Mouse (Mus musculus): ENCODE data around the gene Gm30191. TPM values are rescaled to one million over a fixed set of nuclear protein-coding genes. Genes with fewer than 3 reads are reported as not detected.

The Gm30191 gene
- total and polyA plus RNA-seq, 3 experiments: not detected

DNA sequence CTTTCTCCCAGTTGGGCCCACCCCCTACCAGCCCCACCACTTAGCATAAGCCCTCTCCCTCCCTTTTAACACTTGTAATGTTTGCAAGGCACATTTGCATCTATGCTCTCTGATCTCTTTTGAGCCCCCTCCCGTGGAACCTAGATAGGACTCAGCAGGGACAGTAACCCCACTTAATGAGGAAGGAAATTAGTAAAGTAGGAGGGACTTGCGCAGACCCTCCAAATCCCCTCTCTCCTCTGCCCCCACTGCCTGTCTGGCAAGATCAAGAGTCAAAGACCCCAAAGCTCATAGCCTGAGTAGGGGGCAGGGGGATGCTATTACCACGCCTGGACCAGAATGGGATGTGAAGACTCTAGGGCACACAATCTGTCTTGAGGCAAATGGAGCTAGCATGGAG is 8.1 kb downstream of the Gm30191 start:
- H3K9me3 ChIP-seq (replicated peaks; ENCODE audit: low read length): peaks cover 12% of the 10 kb centered on the region
- dilution Hi-C loops (cut with MboI; ENCODE audit: extremely low pct_ligation_motif_present, extremely low pct_unique_long_range_greater_than_20kb, low sequenced_read_pairs): no loop called here
- no peak overlapping the region for H3K4me3 ChIP-seq (replicated peaks in 1 of 3; ENCODE audit: low read depth in 2 of 3, low read length in 2 of 3, poor library complexity in 1 of 3)
- DNase-seq (ENCODE audit: extremely low read depth): no peak
- no peak overlapping the region for H3K27ac ChIP-seq (ENCODE audit: insufficient read depth, low read depth)
- TF ChIP-seq ZMIZ1 (IDR thresholded peaks at IDR 0.05; ENCODE audit: low read depth, low read length) (no peak), BHLHE40 (IDR thresholded peaks at IDR 0.05; ENCODE audit: low read depth, low read length) (no peak), MXI1 (IDR thresholded peaks at IDR 0.05; ENCODE audit: low read depth, low read length) (no peak), HCFC1 (IDR thresholded peaks at IDR 0.05; ENCODE audit: low read depth, low read length) (no peak), RCOR1 (conservative IDR thresholded peaks at IDR 0.05; ENCODE audit: low read depth, low read length) (no peak), PAX5 (IDR thresholded peaks at IDR 0.05; ENCODE audit: low read length) (no peak), POLR2AphosphoS2 (IDR thresholded peaks at IDR 0.05; ENCODE audit: low read depth, low read length) (no peak), MEF2A (IDR thresholded peaks at IDR 0.05; ENCODE audit: borderline replicate concordance, low read depth, low read length) (no peak), EP300 (IDR thresholded peaks at IDR 0.05; ENCODE audit: low read length) (no peak)
- H3K27me3 ChIP-seq (replicated peaks): peaks cover 50% of the 10 kb centered on the region
- no peak overlapping the region for H3K9ac ChIP-seq (ENCODE audit: insufficient read depth, low read depth)
- no peaks in the 10 kb centered on the region for H3K36me3 ChIP-seq (replicated peaks in 1 of 2; ENCODE audit: control insufficient read depth in 1 of 2, insufficient read depth in 1 of 2, low read length in 1 of 2)
- H3K4me1 ChIP-seq (ENCODE audit: control insufficient read depth in 1 of 2, insufficient read depth in 2 of 2): peaks cover 1 to 3% of the 10 kb centered on the region in 2 experiments; a peak in 3 of 4 replicates
- no peaks in the 10 kb centered on the region for H3K79me2 ChIP-seq (replicated peaks; ENCODE audit: control insufficient read depth, extremely low read depth, insufficient read depth, poor library complexity, severe bottlenecking)
- H3K4me2 ChIP-seq (ENCODE audit: insufficient read depth, low read depth, poor library complexity, severe bottlenecking): no peak overlapping the region
- in situ Hi-C loops (cut with MboI; ENCODE audit: low pct_ligation_motif_present, low pct_unique_long_range_greater_than_20kb, low sequenced_read_pairs): loop anchor here (25.0 kb wide), 1 partner anchor 232 kb away; the partner anchor contains the start of gene Paqr7

DNA sequence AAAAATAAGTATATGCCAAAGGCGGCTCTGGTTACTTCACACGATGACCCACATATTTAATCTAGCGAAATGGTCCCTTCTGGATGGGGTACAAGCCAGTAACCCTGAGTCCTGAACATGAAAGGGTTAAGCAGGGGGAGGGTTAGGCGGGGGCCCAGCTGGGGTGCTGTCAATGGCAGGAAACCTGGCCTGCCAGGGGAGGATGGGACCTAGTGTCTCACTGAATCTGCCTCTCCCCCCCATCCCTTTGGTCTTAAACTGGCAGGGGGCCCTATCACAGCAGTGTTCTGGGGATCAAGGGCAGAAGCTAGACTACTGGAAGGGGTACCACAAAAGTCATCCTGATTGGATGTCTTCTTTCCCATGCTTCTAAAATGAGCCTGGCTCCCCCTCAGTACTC is 9.1 kb downstream of the Gm30191 start:
- H3K27ac ChIP-seq (ENCODE audit: insufficient read depth, low read depth): no peak overlapping the region
- DNase-seq (ENCODE audit: extremely low read depth): no peak
- no peaks in the 10 kb centered on the region for H3K79me2 ChIP-seq (replicated peaks; ENCODE audit: control insufficient read depth, extremely low read depth, insufficient read depth, poor library complexity, severe bottlenecking)
- H3K4me3 ChIP-seq (replicated peaks in 1 of 3; ENCODE audit: low read depth in 2 of 3, low read length in 2 of 3, poor library complexity in 1 of 3): no peak overlapping the region
- H3K4me1 ChIP-seq (ENCODE audit: control insufficient read depth in 1 of 2, insufficient read depth in 2 of 2): peaks cover 0 to 3% of the 10 kb centered on the region in 2 experiments; a peak in 3 of 4 replicates
- no peak overlapping the region for H3K9ac ChIP-seq (ENCODE audit: insufficient read depth, low read depth)
- peaks cover 11% of the 10 kb centered on the region for H3K9me3 ChIP-seq (replicated peaks; ENCODE audit: low read length)
- no peaks in the 10 kb centered on the region for H3K36me3 ChIP-seq (replicated peaks in 1 of 2; ENCODE audit: control insufficient read depth in 1 of 2, insufficient read depth in 1 of 2, low read length in 1 of 2)
- H3K27me3 ChIP-seq (replicated peaks): peaks cover 40% of the 10 kb centered on the region
- dilution Hi-C loops (cut with MboI; ENCODE audit: extremely low pct_ligation_motif_present, extremely low pct_unique_long_range_greater_than_20kb, low sequenced_read_pairs) (no loop called here), in situ Hi-C loops (cut with MboI; ENCODE audit: low pct_ligation_motif_present, low pct_unique_long_range_greater_than_20kb, low sequenced_read_pairs) (loop anchor here (25.0 kb wide), 1 partner anchor 231 kb away; the partner anchor contains the start of gene Paqr7)
- TF ChIP-seq MAFK (IDR thresholded peaks at IDR 0.05; ENCODE audit: insufficient replicate concordance, low read length): no peak
- TF ChIP-seq TBP (conservative IDR thresholded peaks at IDR 0.05; ENCODE audit: low read depth, low read length): no peak
- TF ChIP-seq MEF2A (IDR thresholded peaks at IDR 0.05; ENCODE audit: borderline replicate concordance, low read depth, low read length): no peak
- no peak for TF ChIP-seq BHLHE40 (IDR thresholded peaks at IDR 0.05; ENCODE audit: low read depth, low read length)
- TF ChIP-seq RCOR1 (conservative IDR thresholded peaks at IDR 0.05; ENCODE audit: low read depth, low read length): no peak
- TF ChIP-seq USF1 (IDR thresholded peaks at IDR 0.05; ENCODE audit: low read depth, low read length): no peak
- TF ChIP-seq POLR2A (IDR thresholded peaks at IDR 0.05; ENCODE audit: low read depth, low read length): no peak
- TF ChIP-seq ZMIZ1 (IDR thresholded peaks at IDR 0.05; ENCODE audit: low read depth, low read length): no peak
- no peak overlapping the region for H3K4me2 ChIP-seq (ENCODE audit: insufficient read depth, low read depth, poor library complexity, severe bottlenecking)

All from CH12.LX (cell line).